Mouse (Mus musculus): ENCODE data around the gene Lingo1. TPM values are rescaled to one million over a fixed set of nuclear protein-coding genes. Genes with fewer than 3 reads are reported as not detected.

The Lingo1 gene
- polyA plus RNA-seq, 1 experiment, result not detected

DNA sequence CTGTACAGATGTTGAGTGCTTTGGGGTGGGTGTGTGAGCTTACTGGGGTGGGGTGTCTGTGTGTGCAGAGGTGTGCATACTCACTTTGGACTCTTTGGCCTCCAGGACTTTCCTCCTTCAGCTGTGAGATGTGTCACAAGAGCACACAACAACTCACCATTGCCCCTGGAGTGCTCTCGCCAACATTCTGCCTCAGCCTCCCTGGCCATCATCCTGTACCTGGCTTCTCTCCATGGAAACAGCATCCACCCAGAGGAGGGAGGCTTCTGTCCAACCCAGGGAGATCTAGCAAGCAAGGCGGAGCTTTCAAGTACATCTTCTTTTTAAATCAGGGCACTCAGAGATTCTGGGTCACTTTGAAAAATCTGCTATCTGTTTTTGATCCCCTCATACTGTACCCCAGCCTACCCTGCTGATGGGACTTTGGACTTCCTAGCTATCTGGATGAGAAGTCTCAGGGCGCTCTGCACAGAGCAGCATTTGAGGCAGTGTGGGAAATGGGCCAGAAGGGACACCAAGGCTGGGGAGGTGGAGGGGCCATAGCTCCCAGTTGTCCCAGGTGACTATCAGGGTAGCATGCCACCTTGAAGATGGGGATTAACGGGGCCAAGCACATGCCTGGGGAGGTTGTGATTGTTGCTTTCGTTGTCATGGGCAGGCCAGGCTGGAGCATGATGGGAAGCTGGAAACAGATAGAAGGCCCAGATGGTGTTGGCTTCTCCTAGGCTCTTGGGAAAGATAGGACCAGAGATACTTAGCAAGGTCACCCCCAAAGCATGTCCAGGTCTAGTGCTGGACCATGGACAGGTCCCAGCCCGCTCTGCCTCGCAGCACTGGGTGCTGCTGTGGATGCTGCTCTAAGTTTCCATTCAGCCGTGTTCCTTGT, 184.1 kb downstream of the Lingo1 start:
- TF ChIP-seq GATA1 (IDR thresholded peaks at IDR 0.05; ENCODE audit: low read length) (no peak), TAL1 (IDR thresholded peaks at IDR 0.05; ENCODE audit: low read length) (no peak)
- no peaks in the 10 kb centered on the region for H3K36me3 ChIP-seq (ENCODE audit: control insufficient read depth)
- H3K27me3 ChIP-seq (ENCODE audit: control insufficient read depth), result 0 out of 2 replicates have a peak, but pooled peaks cover 4% of the 10 kb centered on the region
- no peaks in the 10 kb centered on the region for H3K4me1 ChIP-seq (ENCODE audit: control insufficient read depth)
- no peak overlapping the region for H3K4me3 ChIP-seq (replicated peaks)
- H3K9me3 ChIP-seq (ENCODE audit: control insufficient read depth, low read length), result no peaks in the 10 kb centered on the region

DNA sequence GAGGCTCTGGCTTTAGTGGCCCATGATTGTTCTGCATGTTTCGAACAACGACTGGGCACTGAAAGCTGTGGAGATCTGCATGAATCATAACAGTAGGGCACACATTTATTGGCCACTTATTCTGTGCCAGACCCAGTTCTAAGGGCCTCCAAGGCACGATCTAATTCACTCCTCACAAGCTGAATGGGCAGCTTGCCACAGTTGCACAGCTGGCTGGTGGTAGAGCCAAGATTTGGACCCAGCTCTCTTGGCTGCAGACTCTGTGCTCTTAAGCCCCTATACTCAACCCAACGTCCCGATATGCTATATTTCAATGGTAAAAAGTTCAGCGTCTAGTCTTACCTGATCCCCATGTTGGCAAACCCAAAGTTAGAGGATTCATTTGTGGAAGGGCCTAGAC, 185.3 kb downstream of the Lingo1 start:
- no peaks in the 10 kb centered on the region for H3K36me3 ChIP-seq (ENCODE audit: control insufficient read depth)
- TF ChIP-seq TAL1 (IDR thresholded peaks at IDR 0.05; ENCODE audit: low read length) (no peak), GATA1 (IDR thresholded peaks at IDR 0.05; ENCODE audit: low read length) (no peak)
- H3K4me1 ChIP-seq (ENCODE audit: control insufficient read depth), result no peaks in the 10 kb centered on the region; the same call in 1 of the 2 replicates
- 0 out of 2 replicates have a peak, but pooled peaks cover 4% of the 10 kb centered on the region for H3K27me3 ChIP-seq (ENCODE audit: control insufficient read depth)
- H3K4me3 ChIP-seq (replicated peaks), result no peak overlapping the region
- no peaks in the 10 kb centered on the region for H3K9me3 ChIP-seq (ENCODE audit: control insufficient read depth, low read length)

- no peaks in the 10 kb centered on the region; the same call in 1 of the 2 replicates for H3K4me1 ChIP-seq (ENCODE audit: control insufficient read depth)
- H3K27me3 ChIP-seq (ENCODE audit: control insufficient read depth), result 0 out of 2 replicates have a peak, but pooled peaks cover 4% of the 10 kb centered on the region
- TF ChIP-seq GATA1 (IDR thresholded peaks at IDR 0.05; ENCODE audit: low read length) (no peak), TAL1 (IDR thresholded peaks at IDR 0.05; ENCODE audit: low read length) (no peak)
- no peak overlapping the region for H3K4me3 ChIP-seq (replicated peaks)
- H3K9me3 ChIP-seq (ENCODE audit: control insufficient read depth, low read length), result no peaks in the 10 kb centered on the region
- no peaks in the 10 kb centered on the region for H3K36me3 ChIP-seq (ENCODE audit: control insufficient read depth)
These were observed 185.8 kb downstream of the Lingo1 start for GRCm38 (mm10) chr9:56610466-56610865.

DNA sequence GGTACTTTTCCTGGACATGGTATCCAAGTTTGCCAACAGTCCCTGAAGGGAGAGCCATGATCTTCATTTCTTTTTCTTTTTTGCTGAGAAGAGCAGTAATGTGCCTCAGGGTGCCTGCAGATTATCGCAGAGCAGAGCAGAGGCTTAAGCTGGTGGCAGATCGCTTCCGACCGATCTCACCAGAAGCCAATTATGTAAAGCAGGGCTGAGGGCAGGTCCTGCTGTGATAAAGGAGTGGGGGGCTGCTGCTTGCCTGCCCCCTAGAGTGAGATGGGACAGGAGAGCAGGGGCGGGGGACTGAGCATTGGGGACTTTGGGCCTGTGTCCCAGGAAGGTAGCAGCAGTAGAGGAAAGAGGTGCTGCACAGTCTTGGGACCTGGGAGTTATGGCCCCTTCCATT, 186.8 kb downstream of the Lingo1 start:
- Histone ChIP-seq H3K36me3 (ENCODE audit: control insufficient read depth) (no peaks in the 10 kb centered on the region), H3K4me3 (replicated peaks) (no peak overlapping the region), H3K27me3 (ENCODE audit: control insufficient read depth) (0 out of 2 replicates have a peak, but pooled peaks cover 4% of the 10 kb centered on the region), H3K4me1 (ENCODE audit: control insufficient read depth) (no peaks in the 10 kb centered on the region; the same call in 1 of the 2 replicates), H3K9me3 (ENCODE audit: control insufficient read depth, low read length) (no peaks in the 10 kb centered on the region)
- TF ChIP-seq GATA1 (IDR thresholded peaks at IDR 0.05; ENCODE audit: low read length) (no peak), TAL1 (IDR thresholded peaks at IDR 0.05; ENCODE audit: low read length) (no peak)

- Histone ChIP-seq H3K9me3 (ENCODE audit: control insufficient read depth, low read length) (no peaks in the 10 kb centered on the region), H3K4me1 (ENCODE audit: control insufficient read depth) (no peaks in the 10 kb centered on the region; the same call in 1 of the 2 replicates), H3K4me3 (replicated peaks) (no peak overlapping the region), H3K27me3 (ENCODE audit: control insufficient read depth) (0 out of 2 replicates have a peak, but pooled peaks cover 4% of the 10 kb centered on the region), H3K36me3 (ENCODE audit: control insufficient read depth) (no peaks in the 10 kb centered on the region)
- no peak for TF ChIP-seq TAL1 (IDR thresholded peaks at IDR 0.05; ENCODE audit: low read length)
- no peak for TF ChIP-seq GATA1 (IDR thresholded peaks at IDR 0.05; ENCODE audit: low read length)
These were observed 187.4 kb downstream of the Lingo1 start for GRCm38 (mm10) chr9:56608691-56609351.

GRCm38 (mm10) chr9:56606082-56606740, 190.1 kb downstream of the Lingo1 start:
- no peak for TF ChIP-seq GATA1 (IDR thresholded peaks at IDR 0.05; ENCODE audit: low read length)
- Histone ChIP-seq H3K27me3 (ENCODE audit: control insufficient read depth) (0 out of 2 replicates have a peak, but pooled peaks cover 4% of the 10 kb centered on the region), H3K4me3 (replicated peaks) (no peak overlapping the region), H3K36me3 (ENCODE audit: control insufficient read depth) (no peaks in the 10 kb centered on the region), H3K4me1 (ENCODE audit: control insufficient read depth) (no peaks in the 10 kb centered on the region; the same call in 1 of the 2 replicates), H3K9me3 (ENCODE audit: control insufficient read depth, low read length) (no peaks in the 10 kb centered on the region)

GRCm38 (mm10) chr9:56605443-56605806, 190.8 kb downstream of the Lingo1 start:
- no peak for TF ChIP-seq GATA1 (IDR thresholded peaks at IDR 0.05; ENCODE audit: low read length)
- no peak for TF ChIP-seq TAL1 (IDR thresholded peaks at IDR 0.05; ENCODE audit: low read length)
- Histone ChIP-seq H3K27me3 (ENCODE audit: control insufficient read depth) (0 out of 2 replicates have a peak, but pooled peaks cover 4% of the 10 kb centered on the region), H3K4me1 (ENCODE audit: control insufficient read depth) (no peaks in the 10 kb centered on the region; the same call in 1 of the 2 replicates), H3K4me3 (replicated peaks) (no peak overlapping the region), H3K36me3 (ENCODE audit: control insufficient read depth) (no peaks in the 10 kb centered on the region), H3K9me3 (ENCODE audit: control insufficient read depth, low read length) (no peaks in the 10 kb centered on the region)

- Histone ChIP-seq H3K9me3 (ENCODE audit: control insufficient read depth, low read length) (no peaks in the 10 kb centered on the region), H3K27me3 (ENCODE audit: control insufficient read depth) (0 out of 2 replicates have a peak, but pooled peaks cover 4% of the 10 kb centered on the region), H3K36me3 (ENCODE audit: control insufficient read depth) (no peaks in the 10 kb centered on the region), H3K4me3 (replicated peaks) (no peak overlapping the region), H3K4me1 (ENCODE audit: control insufficient read depth) (no peaks in the 10 kb centered on the region; the same call in 1 of the 2 replicates)
- TF ChIP-seq GATA1 (IDR thresholded peaks at IDR 0.05; ENCODE audit: low read length) (no peak), TAL1 (IDR thresholded peaks at IDR 0.05; ENCODE audit: low read length) (no peak)
These were observed 191.3 kb downstream of the Lingo1 start for GRCm38 (mm10) chr9:56604797-56605442.

Measured in erythroblast, embryonic 14.5 days (primary cell).